Mouse (Mus musculus) gastrocnemius, postnatal 10 days (tissue): ENCODE measurements around the gene Gm49383. TPM values are rescaled to one million over a fixed set of nuclear protein-coding genes. Genes with fewer than 3 reads are reported as not detected.

Experiments
- DNase-seq: peaks from one replicate; pipeline ENCODE4 v3.0.0; 2021; ENCODE audit warnings: mixed read lengths
- long read RNA-seq, 2 experiments: library from polyadenylated mRNA; stranded (forward); transcript quantifications; one replicate each; pipeline ENCODE4 v2.0.0; 2021
- total RNA-seq, 2 experiments: library from RNA; stranded (reverse); gene quantifications; 2 replicates each; pipeline ENCODE4 v1.2.3; 2021

Gm49383 gene
- 1 to 10 TPM; 2.7 to 3.4 TPM for total RNA-seq
- long read RNA-seq, experiment 1: 0 reads
- long read RNA-seq, experiment 2: 0 reads

DNA sequence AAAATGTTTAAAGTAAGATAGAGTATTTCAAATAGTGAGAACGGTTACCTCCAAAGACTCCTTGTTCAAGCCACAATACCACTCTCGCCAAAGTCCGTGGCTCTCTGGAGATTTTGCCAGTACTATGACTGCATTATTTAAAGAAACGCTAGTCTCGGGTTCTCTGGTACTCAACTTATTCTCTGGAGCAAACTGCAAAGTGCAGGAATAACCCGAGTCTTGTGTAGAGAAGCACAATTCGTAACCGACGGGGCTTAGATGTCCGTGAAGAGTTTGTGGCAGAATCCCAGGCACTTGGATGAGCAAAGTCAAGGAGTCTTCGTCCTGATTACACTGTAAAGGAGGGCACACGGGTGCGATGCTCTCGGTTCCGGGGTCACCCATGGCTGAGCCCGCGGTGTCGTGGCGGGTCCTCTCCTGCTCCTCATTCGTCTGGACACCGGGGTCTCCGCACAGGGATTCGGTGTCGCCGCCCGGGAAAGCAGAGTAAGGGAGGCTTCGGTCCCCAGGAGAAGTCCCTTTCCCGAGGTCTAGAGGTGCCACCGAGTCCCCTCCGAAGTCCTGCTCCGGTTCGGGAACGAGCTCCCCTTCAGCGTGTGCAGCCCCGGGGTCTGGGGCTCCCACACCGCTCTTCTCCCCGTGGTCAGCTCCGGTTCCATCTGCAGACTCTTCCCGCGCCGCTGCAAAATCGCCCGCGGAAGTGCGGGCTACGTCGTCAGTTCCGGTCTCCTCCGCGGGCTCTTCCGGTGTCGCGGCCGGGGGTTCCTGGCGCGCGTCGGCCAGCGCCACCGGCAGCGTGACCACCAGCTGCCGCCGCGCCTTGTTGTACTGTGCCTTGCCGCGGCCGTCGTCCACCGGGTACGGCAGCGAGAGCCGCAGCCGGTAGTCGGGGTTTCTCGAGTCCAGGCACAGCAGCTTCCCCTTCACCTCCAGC is at the start of gene Gm49383:
Gm49383 (minus strand) TSS at position 661 of the 934 bp plus-strand sequence.
- peak; percentile 67 for DNase-seq

DNA sequence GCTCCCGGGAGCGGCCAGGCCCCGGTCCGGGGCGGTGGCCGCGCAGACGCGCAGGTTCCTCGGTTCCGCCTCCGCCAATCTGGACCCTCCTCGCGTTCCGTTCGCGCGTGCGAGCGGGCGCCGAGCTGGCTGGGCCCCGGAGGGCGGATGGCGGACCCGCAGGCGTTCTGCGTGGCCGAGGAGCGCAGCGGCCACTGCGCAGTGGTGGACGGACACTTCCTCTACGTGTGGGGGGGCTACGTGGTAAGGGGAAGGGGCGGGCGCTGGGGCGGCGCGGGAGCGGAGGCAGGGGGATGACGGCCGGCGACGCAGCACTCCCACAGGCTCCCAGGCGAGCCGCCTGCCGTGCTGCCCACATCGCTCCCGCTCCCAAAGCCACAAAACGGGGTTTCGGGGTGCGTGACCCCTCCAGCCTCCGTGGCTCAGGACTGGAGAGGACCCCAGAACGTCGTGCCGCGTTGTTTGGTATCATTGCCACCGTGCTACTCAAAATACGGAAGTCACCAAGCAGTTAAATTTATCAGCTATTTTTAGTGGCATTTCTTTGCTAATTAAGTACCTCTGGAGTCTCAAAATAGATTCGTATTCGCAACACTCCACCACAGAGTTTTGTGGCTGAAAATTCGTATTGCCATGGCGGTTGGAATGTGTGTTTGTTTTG is 45.0 kb upstream of the Gm49383 start:
- DNase-seq: peak; percentile 74

DNA sequence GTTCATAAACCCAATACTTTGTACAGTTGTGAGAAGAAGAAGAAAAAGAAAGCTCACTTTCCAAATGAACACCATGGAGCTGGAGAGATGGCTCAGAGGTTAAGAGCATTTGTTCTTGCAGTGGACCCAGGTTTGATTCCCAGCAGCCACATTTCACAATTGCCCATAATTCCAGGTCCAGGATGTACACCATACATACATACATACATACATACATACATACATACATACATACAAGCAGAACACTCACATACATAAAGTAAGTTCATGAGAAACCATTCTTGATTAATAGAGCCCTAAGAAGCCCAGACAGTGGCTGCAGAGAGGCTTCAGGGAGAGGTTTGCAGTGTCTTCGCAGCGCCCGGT is 44.5 kb upstream of the Gm49383 start:
- no peak for DNase-seq

DNA sequence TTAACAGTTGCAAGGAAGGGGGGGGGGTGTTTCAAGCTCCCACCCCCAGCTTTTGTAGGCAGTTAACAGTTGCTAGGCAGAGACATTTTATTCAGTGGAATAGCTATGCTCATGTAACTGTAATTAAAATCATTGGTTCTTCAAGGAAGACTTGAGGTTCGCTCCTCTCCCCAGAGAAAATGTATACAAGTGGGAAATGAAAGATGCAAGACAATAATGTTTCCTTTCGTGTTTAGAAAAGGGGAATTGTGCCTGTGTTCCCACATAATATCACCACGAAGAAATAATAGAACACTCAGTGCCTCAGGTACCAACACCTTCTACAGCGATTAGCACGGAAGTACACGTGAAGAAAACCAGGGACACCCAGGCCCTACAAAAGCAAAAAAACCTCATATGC is 44.0 kb upstream of the Gm49383 start, which contains the start of gene Klhdc1:
Klhdc1 (plus strand) TSS at position 301 of the 400 bp plus-strand sequence.
- no peak for DNase-seq

DNA sequence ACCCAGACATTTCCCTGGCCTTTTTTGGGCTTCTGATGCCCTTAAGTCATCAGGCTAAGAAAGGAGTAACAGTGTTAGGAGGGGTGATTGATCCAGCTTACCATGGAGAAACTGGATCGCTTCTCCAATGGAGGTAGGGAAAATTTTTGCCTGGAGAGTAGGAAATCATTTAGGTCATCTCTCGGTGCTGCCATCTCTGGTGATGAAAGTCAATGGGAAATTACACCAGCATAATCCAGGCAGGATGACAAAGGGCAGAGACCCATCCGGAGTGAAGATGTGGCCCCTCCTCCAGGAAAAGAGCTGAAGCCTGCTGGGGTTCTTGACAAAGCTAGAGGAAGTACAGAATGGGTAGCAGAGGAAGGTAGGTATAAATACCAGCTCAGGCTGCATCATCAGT is 41.4 kb upstream of the Gm49383 start:
- DNase-seq: no peak

DNA sequence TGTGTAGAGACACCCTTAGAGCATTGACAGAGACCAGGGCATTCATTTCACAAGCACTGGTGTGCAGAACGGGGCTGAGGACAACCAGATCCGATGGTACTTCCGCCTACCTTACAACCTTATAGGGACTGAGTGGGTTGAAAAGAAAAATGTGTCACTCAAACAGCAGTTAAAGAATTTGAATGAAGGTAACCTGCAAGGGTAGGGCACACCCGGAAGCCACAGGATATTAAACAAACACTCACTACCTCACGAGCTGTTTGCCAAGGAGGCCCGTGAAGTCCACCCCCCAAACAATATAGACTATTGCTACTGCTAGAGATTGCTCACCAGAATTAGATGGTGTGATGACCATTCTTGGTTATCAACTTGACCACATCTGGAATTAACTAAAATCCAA is 38.9 kb upstream of the Gm49383 start:
- no peak for DNase-seq

DNA sequence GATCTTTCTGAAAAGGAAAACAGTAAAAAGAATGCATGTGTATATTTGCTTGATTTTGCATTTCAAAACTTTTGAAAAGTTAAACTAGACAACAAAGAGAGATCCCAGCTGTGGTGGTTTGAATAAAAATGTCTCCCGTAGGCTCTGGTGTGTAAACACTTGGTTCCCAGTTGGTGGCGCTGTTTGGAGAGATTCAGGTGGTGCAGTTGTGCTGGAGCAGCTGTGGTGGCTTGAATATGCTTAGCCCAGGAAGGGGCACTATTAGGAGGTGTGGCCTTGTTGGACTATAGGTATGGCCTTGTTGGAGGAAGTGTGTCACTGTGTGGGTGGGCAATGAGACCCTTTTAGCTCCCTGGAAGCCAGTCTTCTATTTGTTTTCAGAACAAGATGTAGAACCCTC is 32.3 kb upstream of the Gm49383 start:
- DNase-seq: no peak

DNA sequence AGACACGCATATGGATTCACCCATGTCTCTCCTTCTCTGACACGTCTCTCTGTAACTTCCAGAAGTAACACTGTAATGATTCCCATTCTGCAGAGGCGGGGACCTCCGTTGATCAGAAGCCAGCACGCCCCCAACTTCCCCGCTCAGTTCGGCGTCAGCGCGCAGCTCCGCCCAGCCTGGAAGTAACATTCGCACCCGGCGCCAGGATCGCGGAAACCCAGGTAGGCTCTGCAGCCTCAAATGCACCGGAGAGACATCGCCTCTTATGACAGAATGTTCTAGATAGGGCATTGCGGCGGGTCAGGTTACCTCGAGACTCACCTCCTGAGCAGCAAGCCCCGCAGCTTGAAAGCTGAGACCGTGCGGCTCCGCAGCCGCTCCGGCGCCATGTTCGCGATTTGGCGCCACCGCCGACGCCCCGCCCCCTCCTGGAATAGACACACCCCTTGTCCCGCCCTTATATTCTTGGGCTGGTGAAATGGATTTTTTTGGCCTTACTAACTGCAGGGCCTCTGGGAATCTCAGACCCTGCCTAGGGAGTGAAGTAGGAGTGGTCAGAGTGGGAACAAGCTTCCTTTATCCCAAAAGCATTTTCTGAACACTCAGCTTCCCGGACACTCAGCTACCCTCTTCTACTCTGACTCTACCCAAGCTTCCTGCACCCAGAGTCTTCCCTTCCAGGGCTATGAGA is 31.0 kb upstream of the Gm49383 start, which contains the start of gene Pole2:
Pole2 (minus strand) TSS at position 420 of the 691 bp plus-strand sequence.
- DNase-seq: peak; percentile 92

DNA sequence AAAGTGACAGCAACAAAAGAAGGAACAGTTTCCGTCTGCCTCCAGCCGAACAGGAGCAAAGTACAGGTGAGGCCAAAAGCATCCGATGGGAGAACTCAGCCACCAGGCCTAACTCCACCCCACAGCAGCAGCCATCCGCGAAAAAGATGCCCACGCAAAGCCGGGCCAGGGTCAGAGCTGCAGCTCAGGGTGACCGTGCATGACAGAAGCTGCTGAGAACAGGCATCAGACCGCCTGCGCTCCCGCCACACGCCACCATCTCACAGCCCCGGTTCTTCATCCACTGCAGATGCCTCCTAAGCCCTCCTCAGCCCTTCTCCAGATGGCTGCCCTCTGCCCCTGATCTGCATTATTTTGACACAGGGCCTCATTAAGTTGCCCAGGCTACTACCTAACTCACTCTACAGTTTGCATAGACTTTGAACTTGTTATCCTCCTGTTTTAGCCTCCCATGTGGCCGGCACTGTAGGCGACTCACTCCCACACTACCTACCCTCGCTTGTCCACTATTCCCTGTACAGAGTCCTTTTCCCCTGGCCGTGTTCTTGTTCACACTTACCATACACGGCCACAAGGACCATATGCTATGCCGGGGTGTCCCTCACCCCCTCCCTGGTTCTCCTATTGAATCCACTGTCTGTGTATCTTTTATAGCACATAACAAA is 23.8 kb upstream of the Gm49383 start:
- no peak for DNase-seq

DNA sequence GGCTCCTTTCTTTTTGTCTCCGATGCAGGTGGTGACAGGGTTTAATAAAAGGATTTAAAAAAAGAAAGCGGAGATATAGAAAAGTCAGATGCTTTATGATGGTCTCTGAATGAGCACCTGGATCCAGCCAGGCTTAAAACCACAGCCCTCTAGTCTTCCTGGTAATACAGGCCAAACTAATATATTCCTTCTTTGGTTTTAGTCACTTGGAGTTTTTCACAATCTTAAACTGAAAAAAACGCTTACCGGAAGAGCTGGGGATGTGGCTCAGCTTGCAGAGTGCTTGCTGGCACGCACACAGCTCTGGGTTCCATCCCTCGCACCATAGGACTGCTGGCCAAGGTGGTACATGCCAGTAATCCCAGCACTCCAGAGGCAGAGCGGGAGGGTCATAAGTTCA is 19.7 kb upstream of the Gm49383 start:
- no peak for DNase-seq

DNA sequence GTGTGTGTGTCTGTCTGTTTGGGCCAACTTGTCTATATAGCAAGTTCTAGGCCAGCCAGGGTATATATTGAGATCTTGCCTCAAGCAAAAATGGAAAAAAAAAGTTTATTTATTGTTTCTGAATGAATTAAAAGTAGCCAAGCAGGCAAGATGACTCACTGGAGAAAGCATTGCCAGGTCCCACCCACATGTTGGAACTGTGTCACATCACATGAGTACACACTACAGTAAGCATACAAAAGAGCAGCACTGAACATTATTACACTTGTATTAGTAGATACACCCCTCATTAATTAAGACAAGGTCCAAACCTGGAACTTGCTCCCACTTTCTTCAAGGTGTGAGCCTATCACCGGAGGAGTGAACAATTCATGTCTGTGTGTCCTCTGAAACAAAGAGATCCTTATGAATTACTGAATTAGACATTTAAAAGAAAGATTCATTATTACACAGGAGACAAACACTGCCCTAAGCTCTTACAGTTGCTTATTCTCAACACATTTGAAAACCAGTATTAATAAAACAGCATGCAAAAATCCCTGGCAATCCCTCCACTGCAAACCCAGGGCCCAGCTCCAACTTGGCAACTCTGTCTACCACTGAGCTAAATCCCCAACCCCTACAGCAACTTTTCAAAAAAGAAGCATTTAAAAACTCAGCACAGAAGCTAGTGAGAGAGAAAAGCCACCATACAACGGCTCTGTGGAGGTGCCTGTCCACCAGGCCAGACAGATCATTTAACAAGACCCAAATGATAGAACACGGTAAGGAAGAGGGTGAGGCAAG is 18.3 kb upstream of the Gm49383 start:
- peak; percentile 50 for DNase-seq

DNA sequence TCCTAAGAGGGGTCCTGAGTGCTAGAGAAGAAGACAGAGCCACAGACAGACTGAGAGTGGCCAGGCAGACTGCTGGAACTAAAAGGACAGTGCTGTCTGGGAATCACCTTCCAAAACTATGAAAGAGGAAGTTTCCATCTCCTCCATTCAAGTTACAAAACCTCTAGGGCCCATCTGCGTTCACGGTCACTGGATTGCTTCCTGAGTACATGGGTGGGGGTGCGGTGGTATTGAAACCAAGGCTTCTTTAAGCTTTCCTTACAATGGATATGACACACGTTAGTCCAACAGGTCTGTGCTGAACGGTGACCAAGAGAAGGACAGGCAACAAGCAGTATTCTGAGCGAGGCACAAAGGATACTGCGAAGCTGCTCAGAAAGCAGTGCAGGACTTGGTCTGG is 17.5 kb upstream of the Gm49383 start:
- no peak for DNase-seq

DNA sequence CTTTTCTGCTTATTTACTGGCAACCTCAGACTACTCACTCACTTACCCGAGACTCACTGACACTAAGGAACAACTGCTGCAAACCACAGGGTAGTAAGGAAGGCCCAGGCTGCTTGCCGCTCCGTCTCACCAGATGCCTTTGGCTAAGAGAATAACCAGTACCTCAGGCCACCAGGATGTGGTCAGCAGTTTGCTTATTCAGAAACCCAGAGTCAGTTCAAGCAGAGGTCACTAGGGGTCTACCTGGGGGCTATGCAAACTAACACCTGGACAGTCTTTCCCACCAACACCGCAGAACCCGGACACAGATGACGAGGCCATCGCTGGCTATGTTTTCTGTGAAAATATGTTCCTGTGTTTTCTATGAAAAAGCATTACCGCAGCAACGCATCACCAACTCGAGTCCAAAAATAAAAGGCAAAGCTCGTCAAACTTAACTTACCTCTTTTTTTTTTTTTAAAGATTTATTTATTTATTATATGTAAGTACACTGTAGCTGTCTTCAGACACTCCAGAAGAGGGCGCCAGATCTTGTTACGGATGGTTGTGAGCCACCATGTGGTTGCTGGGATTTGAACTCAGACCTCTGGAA is 16.4 kb upstream of the Gm49383 start:
- no peak for DNase-seq

DNA sequence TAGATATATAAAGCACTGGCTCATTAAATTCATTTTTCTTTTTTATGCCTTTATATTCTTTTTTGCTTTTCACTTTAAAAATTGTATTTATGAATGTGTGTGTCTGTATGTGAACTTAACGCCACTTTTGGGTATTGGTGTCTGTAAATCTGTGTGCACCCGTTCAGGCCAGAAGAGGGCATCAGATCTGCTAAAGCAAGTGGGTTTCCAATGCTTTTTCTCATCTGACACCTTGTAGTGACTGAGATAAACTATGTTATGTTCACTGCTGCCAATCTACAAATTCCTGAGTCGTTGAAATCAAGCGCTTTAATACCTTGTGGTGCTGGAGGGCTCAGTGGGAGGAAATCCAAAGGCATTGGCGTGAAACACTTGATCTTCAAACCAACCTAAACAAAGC is 14.2 kb upstream of the Gm49383 start:
- DNase-seq: no peak

DNA sequence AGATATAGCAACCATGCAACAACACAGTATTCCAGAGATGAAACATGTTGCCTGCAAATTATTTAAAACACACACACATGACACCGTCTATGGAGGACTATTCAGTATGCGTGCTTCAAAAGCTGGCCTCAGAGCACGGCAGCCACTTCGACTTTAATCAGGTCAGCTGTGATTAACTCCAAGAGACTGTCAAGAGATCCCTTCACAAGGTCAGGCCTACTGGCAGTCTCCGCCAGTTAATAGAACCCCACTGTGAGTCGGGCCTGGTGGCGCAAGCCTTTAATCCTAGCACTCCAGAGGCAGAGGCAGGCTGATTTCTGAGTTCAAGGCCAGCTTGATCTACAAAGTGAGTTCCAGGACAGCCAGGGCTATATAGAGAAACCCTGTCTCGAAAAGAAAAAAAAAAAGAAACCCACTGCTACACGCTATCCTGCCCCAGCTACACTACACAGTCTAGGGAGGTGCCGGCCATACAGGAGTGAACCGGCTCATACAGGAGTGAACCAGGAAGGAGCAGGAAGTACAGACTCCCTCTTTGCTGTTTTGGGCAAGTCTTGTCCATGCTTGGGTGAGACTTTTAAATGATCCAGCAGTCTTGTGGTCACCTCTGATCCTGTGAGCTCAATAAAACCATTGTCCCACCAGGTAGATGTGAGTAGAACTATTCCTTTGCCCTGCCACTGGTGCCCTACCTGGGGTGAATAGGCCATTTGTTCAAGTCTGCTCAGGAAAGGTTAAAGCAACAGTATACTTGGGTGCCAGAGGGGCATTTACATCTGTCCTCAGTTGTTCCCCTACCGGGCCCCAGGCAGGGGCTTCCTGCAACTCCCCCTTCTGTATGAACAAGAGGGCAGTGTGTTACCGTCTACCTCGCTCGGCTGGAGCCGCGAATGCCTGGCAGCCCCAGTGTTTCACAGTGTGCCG is 13.4 kb upstream of the Gm49383 start:
- no peak for DNase-seq

DNA sequence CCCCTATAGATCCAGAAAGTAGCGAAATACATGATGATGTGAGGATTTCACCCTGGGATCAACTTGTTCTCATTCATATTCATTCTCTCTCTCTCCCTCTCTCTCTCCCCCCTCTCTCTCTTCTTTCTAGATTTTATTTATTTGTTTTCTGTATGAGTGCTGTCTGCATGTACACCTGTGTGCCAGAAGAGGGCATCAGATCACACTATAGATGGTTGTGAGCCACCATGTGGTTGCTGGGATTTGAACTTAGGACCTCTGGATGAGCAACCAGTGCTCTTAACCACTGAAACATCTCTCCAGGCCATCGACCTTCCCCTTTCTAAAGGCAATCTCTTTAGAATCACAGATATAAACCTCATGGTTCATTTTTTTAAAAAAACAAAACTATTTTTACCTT is 11.6 kb upstream of the Gm49383 start:
- DNase-seq: no peak

DNA sequence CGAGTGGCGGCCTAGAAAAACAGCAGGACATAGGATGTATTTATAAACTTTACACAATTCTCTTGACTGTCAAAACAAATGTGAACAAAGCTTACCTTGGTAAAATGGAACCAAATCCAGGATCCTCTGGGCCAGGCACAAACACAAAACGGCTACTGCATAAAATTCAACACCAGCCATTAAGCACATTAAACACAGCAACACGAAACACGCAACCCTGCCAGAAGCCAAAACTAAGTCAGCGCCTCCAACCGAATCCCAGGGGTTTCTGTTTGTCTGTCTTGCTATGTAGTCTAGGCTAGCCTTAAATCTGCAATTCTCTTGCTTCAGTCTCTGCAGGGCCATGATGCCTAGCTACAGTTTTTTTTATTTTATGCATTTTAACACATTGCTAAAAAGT is 11.0 kb upstream of the Gm49383 start:
- no peak for DNase-seq

DNA sequence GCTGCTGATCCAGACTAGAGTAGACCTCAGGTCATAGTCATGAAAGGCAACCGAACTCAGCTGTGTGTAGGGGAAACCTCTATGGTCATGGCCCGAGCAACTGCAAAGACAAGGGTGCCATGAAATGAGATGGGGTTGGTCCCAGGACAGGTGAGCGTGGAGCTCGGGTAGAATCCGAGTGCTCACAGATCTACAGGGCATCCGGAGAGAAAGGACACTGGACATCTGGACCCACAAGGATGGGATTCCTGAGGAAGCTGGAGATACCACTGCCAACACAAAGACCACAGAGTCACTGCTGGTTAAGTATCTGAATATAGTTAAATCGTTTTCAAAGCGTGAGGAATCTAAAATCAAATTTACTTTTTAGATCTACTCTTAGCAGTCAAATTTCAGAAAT is 10.5 kb upstream of the Gm49383 start:
- no peak for DNase-seq

DNA sequence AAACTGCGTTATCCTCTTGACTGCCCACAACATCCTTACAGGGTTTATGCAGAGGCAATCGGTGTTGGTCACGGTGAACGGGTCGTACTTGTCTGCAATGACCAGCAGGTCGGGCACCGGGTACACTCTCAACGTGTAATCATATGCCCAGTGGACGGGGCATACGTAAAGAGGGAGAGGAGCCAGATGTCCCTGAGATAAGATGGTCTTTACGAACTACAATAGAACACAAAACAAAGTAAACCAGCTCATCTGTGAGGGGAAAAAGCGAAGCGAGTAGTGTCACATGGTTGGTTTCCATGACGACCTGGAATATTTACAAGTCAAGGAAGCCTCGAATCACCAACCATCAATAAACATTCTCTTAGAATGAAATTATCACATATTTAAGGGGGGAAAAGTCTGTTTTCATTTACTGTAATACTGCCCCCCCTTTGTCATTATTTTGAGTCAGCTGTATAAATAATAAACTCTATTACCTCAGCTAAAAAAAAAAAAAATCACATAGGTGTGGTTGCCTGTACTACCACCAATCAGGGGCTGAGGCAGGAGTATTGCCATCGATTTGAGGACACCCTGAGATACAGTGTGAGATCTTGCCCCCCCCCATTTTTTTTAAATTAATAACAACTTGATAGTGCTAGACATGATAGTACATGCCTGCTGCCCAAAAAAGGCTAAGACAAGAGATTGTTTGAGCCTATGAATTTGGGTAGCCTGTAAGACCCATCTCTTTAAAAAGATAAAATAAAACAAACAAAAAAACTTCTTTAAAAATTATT is 7.3 kb upstream of the Gm49383 start, which contains the start of gene Gm49384:
Gm49384 (minus strand) TSS at position 216 of the 782 bp plus-strand sequence.
- DNase-seq: no peak
